In the genomic region with DNA sequence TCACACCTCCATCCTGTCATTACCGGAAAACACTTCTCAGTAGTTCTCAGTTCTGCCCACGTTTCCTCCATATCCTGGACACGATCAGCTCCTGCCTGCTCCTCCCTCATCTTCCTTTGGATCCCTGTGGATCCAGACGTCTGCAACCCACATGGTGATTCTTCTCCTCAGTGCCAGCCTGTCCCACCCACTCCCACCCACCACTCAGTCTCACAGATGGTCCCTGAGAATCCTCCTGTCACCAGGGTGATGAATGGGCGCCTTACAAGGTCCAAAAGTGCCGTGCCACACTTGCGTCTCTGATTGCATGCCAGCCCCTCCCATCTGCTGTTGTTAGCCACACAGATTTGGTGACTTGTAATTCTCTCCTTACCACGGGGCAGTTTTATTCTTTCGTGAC, we compare ENCODE assay signal across 14 mouse cellular contexts.
DNase-seq lines count a peak whose midpoint lies in the region; ATAC-seq lines count a peak whose summit lies in the region.
"Had no signal": no experiment of that assay in that cellular context is flagged by ENCODE, and none has a peak within 500 bp of the region (broad histone marks: within the 10 kb centered on the region; RNA-seq: fewer than 3 reads in every experiment).

No protein-coding gene starts in this region.

- 45% methylated on average over 9 of the region's 9 CpGs for WGBS in forebrain, embryonic 14.5 days
- WGBS in forebrain, embryonic 11.5 days: 81% methylated on average over 9 of the region's 9 CpGs
- WGBS in neural tube, embryonic 12.5 days: 37% methylated on average over 9 of the region's 9 CpGs
- 29% methylated on average over 9 of the region's 9 CpGs for WGBS in hindbrain, embryonic 12.5 days

- H3K36me3 ChIP-seq in forebrain, embryonic 14.5 days (ENCODE audit: control insufficient read depth, insufficient read depth, low read length): no peaks in the 10 kb centered on the region
- H3K36me3 ChIP-seq in forebrain, embryonic 11.5 days (ENCODE audit: control insufficient read depth, insufficient read depth, low read length): no peaks in the 10 kb centered on the region
- no peaks in the 10 kb centered on the region for H3K36me3 ChIP-seq in neural tube, embryonic 12.5 days
- H3K36me3 ChIP-seq in hindbrain, embryonic 12.5 days: no peaks in the 10 kb centered on the region
- H3K36me3 ChIP-seq: heart, embryonic 13.5 days; kidney, embryonic 15.5 days; midbrain, embryonic 12.5 days; stomach, embryonic 15.5 days had no signal

- no peak overlapping the region for H3K27ac ChIP-seq in forebrain, embryonic 14.5 days (ENCODE audit: low read depth, low read length)
- H3K27ac ChIP-seq in forebrain, embryonic 11.5 days (ENCODE audit: low read depth, low read length): no peak overlapping the region
- H3K27ac ChIP-seq in neural tube, embryonic 12.5 days: no peak overlapping the region
- no peak overlapping the region for H3K27ac ChIP-seq in hindbrain, embryonic 12.5 days
- H3K27ac ChIP-seq: heart, embryonic 13.5 days; kidney, embryonic 15.5 days; midbrain, embryonic 12.5 days; stomach, embryonic 15.5 days had no signal

- H3K4me3 ChIP-seq in forebrain, embryonic 14.5 days (ENCODE audit: low read depth, low read length): no peak overlapping the region
- H3K4me3 ChIP-seq in forebrain, embryonic 11.5 days (ENCODE audit: low read depth, low read length): no peak overlapping the region
- H3K4me3 ChIP-seq in neural tube, embryonic 12.5 days: no peak overlapping the region
- no peak overlapping the region for H3K4me3 ChIP-seq in hindbrain, embryonic 12.5 days
- H3K4me3 ChIP-seq: heart, embryonic 13.5 days; kidney, embryonic 15.5 days; midbrain, embryonic 12.5 days; stomach, embryonic 15.5 days had no signal

- no peak overlapping the region for H3K9ac ChIP-seq in forebrain, embryonic 14.5 days (ENCODE audit: low read length)
- H3K9ac ChIP-seq in forebrain, embryonic 11.5 days (ENCODE audit: low read length): no peak overlapping the region
- H3K9ac ChIP-seq in neural tube, embryonic 12.5 days: no peak overlapping the region
- no peak overlapping the region for H3K9ac ChIP-seq in hindbrain, embryonic 12.5 days
- H3K9ac ChIP-seq: heart, embryonic 13.5 days; kidney, embryonic 15.5 days; midbrain, embryonic 12.5 days; stomach, embryonic 15.5 days had no signal

- no peaks in the 10 kb centered on the region for H3K9me3 ChIP-seq in forebrain, embryonic 14.5 days (replicated peaks; ENCODE audit: control insufficient read depth, low read length)
- no peaks in the 10 kb centered on the region for H3K9me3 ChIP-seq in forebrain, embryonic 11.5 days (ENCODE audit: control insufficient read depth, low read length)
- H3K9me3 ChIP-seq in neural tube, embryonic 12.5 days: no peaks in the 10 kb centered on the region
- no peaks in the 10 kb centered on the region for H3K9me3 ChIP-seq in hindbrain, embryonic 12.5 days (replicated peaks)
- H3K9me3 ChIP-seq: kidney, embryonic 15.5 days; stomach, embryonic 15.5 days had no signal

- H3K4me2 ChIP-seq in forebrain, embryonic 14.5 days (ENCODE audit: low read length): no peak overlapping the region
- no peak overlapping the region for H3K4me2 ChIP-seq in forebrain, embryonic 11.5 days (ENCODE audit: low read depth, low read length, severe bottlenecking)
- no peak overlapping the region for H3K4me2 ChIP-seq in neural tube, embryonic 12.5 days (replicated peaks)
- H3K4me2 ChIP-seq in hindbrain, embryonic 12.5 days (replicated peaks): no peak overlapping the region
- H3K4me2 ChIP-seq: heart, embryonic 13.5 days; kidney, embryonic 15.5 days; midbrain, embryonic 12.5 days; stomach, embryonic 15.5 days had no signal

- no peaks in the 10 kb centered on the region for H3K27me3 ChIP-seq in forebrain, embryonic 14.5 days (replicated peaks; ENCODE audit: control insufficient read depth, insufficient read depth, low read length)
- H3K27me3 ChIP-seq in forebrain, embryonic 11.5 days (ENCODE audit: control insufficient read depth, insufficient read depth, low read length): no peaks in the 10 kb centered on the region
- no peaks in the 10 kb centered on the region for H3K27me3 ChIP-seq in neural tube, embryonic 12.5 days (replicated peaks)
- H3K27me3 ChIP-seq in hindbrain, embryonic 12.5 days: no peaks in the 10 kb centered on the region
- H3K27me3 ChIP-seq: heart, embryonic 13.5 days; kidney, embryonic 15.5 days; stomach, embryonic 15.5 days had no signal

- peak; percentile 71 for DNase-seq in forebrain, embryonic 14.5 days (ENCODE audit: low spot score)
- DNase-seq in forebrain, embryonic 11.5 days (ENCODE audit: low spot score): no peak
- DNase-seq in neural tube, embryonic 10.5 days (ENCODE audit: extremely low spot score, low spot score): no peak
- DNase-seq in mesoderm, embryonic 11.5 days (ENCODE audit: low read depth, low spot score): peak; percentile 54
- no peak for DNase-seq in spleen, postnatal 36 days (ENCODE audit: low spot score in 2 of 2)
- DNase-seq: gastrocnemius, postnatal 36 days; liver; lung, postnatal 14 days had no signal

- H3K4me1 ChIP-seq in forebrain, embryonic 14.5 days (ENCODE audit: control insufficient read depth, insufficient read depth, low read length): peaks cover 58% of the 10 kb centered on the region
- peaks cover 19% of the 10 kb centered on the region for H3K4me1 ChIP-seq in forebrain, embryonic 11.5 days (replicated peaks; ENCODE audit: control insufficient read depth, insufficient read depth, low read length)
- H3K4me1 ChIP-seq in neural tube, embryonic 12.5 days: peaks cover 56% of the 10 kb centered on the region
- H3K4me1 ChIP-seq in hindbrain, embryonic 12.5 days: peaks cover 55% of the 10 kb centered on the region

- peak; percentile 28; the same call in 1 of the 2 replicates for ATAC-seq in forebrain, embryonic 14.5 days
- ATAC-seq in forebrain, embryonic 11.5 days (replicated peaks; ENCODE audit: low FRiP score): no peak
- ATAC-seq in neural tube, embryonic 12.5 days (ENCODE audit: low FRiP score, low read depth): 0 out of 2 replicates have a peak, but pooled peaks have one; percentile 8
- ATAC-seq in hindbrain, embryonic 12.5 days (ENCODE audit: low FRiP score): 0 out of 2 replicates have a peak, but pooled peaks have one; percentile 27

Comparison
In these comparisons a context has a peak if more than half of its experiments do, and no peak if none do; other contexts are left out.
1. DNase-seq: peak in forebrain, embryonic 14.5 days (single experiment) and mesoderm, embryonic 11.5 days (single experiment); none in forebrain, embryonic 11.5 days (single experiment), neural tube, embryonic 10.5 days (single experiment) and spleen, postnatal 36 days (0 of 2).